Mouse (Mus musculus) embryonic facial prominence, embryonic 10.5 days (tissue): ENCODE measurements around the gene Mtg1. TPM values are rescaled to one million over a fixed set of nuclear protein-coding genes. Genes with fewer than 3 reads are reported as not detected.

Source experiments
- polyA plus RNA-seq: library from polyadenylated mRNA; unstranded; fragments of >200 nt; fragmentation: Nextera tagmentation; extraction: Ambion mirVana; gene quantifications from 2 replicates; pipeline ENCODE4 v1.2.1, GENCODE M21; 2016

The Mtg1 gene
- polyA plus RNA-seq, 1 experiment from 2014 or later, result 25.3 TPM

Other genes with a start within 250 kb of the Mtg1 start
- 0.11 and 0.40 TPM in 2 replicates for gene Kndc1, start 242.9 kb upstream of the Mtg1 start, polyA plus RNA-seq
- 0.20 and 0.36 TPM in 2 replicates for gene Utf1, start 193.8 kb upstream of the Mtg1 start, polyA plus RNA-seq
- gene 6430531B16Rik, start 158.8 kb upstream of the Mtg1 start, polyA plus RNA-seq, result 0.92 and 1.3 TPM in 2 replicates
- 1.7 and 2.3 TPM in 2 replicates for gene Adam8, start 145.0 kb upstream of the Mtg1 start, polyA plus RNA-seq
- 39.2 and 42.7 TPM in 2 replicates for gene Zfp511, start 101.2 kb upstream of the Mtg1 start, polyA plus RNA-seq
- gene Tubgcp2, start 100.9 kb upstream of the Mtg1 start, polyA plus RNA-seq, result 80.2 and 80.8 TPM in 2 replicates
- 2.6 and 9.9 TPM in 2 replicates for gene Msx3, start 88.5 kb upstream of the Mtg1 start, polyA plus RNA-seq
- 0.98 and 1.4 TPM in 2 replicates for gene Caly, start 55.0 kb upstream of the Mtg1 start, polyA plus RNA-seq
- not detected in 2 replicates for gene Prap1, start 44.2 kb upstream of the Mtg1 start, polyA plus RNA-seq
- gene Fuom, start 35.1 kb upstream of the Mtg1 start, polyA plus RNA-seq, result 12.4 and 15.9 TPM in 2 replicates
- gene Paox, start 21.8 kb upstream of the Mtg1 start, polyA plus RNA-seq, result 18.6 and 21.3 TPM in 2 replicates
- 174 and 178 TPM in 2 replicates for gene Echs1, start 21.1 kb upstream of the Mtg1 start, polyA plus RNA-seq
- 0.15 and 0.67 TPM in 2 replicates for gene Sprn, start 17.3 kb downstream of the Mtg1 start, polyA plus RNA-seq
- not detected in 2 replicates for gene Olfr522, start 27.2 kb downstream of the Mtg1 start, polyA plus RNA-seq
- gene Olfr523, start 35.7 kb downstream of the Mtg1 start, polyA plus RNA-seq, result not detected in 2 replicates
- not detected in 2 replicates for gene Olfr524, start 68.4 kb downstream of the Mtg1 start, polyA plus RNA-seq
- gene Cd163l1, start 80.7 kb downstream of the Mtg1 start, polyA plus RNA-seq, result not detected in 2 replicates
- not detected in 2 replicates for gene 5830411N06Rik, start 109.7 kb downstream of the Mtg1 start, polyA plus RNA-seq
- gene Olfr525, start 183.3 kb downstream of the Mtg1 start, polyA plus RNA-seq, result 0.03 TPM in 1 of 2 replicates, not detected in the other
- not detected in 2 replicates for gene Olfr527, start 196.5 kb downstream of the Mtg1 start, polyA plus RNA-seq
- not detected in 2 replicates for gene Olfr60, start 224.1 kb downstream of the Mtg1 start, polyA plus RNA-seq
- not detected in 2 replicates for gene Olfr530, start 238.8 kb downstream of the Mtg1 start, polyA plus RNA-seq